Mouse (Mus musculus) liver, embryonic 15.5 days (tissue): ENCODE results near the gene Gm17949. TPM values are rescaled to one million over a fixed set of nuclear protein-coding genes. Genes with fewer than 3 reads are reported as not detected.

ENCODE experiments used
- ATAC-seq: fragments of 200-750 bp; cut with Nextera tagmentation; 2 replicates; pipeline ENCODE4 v1.8.0; 2017; ENCODE audit warnings: moderate number of reproducible peaks, mild to moderate bottlenecking, moderate library complexity; ENCODE audit not compliant: insufficient read depth
- H3K27ac ChIP-seq: fragments of 300-500 bp; sonication (generic); replicated peaks from 2 replicates; pipeline ENCODE4 v1.5.1; 2015; ENCODE audit warnings: mild to moderate bottlenecking, inconsistent platforms
- H3K27me3 ChIP-seq: fragments of 300-500 bp; sonication (generic); 2 replicates; pipeline ENCODE4 v1.6.1; 2015; ENCODE audit warnings: mild to moderate bottlenecking, inconsistent platforms
- H3K36me3 ChIP-seq: fragments of 300-500 bp; sonication (generic); replicated peaks from 2 replicates; pipeline ENCODE4 v1.6.1; 2015; ENCODE audit warnings: moderate library complexity, mild to moderate bottlenecking, inconsistent platforms
- H3K4me1 ChIP-seq: fragments of 300-500 bp; sonication (generic); replicated peaks from 2 replicates; pipeline ENCODE4 v1.6.1; 2015; ENCODE audit warnings: inconsistent platforms
- H3K4me2 ChIP-seq: fragments of 300-500 bp; sonication (generic); 2 replicates; pipeline ENCODE4 v1.6.1; 2015; ENCODE audit warnings: moderate library complexity, mild to moderate bottlenecking, inconsistent platforms
- H3K4me3 ChIP-seq: fragments of 300-500 bp; sonication (generic); replicated peaks from 2 replicates; pipeline ENCODE4 v1.5.1; 2015; ENCODE audit warnings: mild to moderate bottlenecking, inconsistent platforms
- H3K9ac ChIP-seq: fragments of 300-500 bp; sonication (generic); 2 replicates; pipeline ENCODE4 v1.6.1; 2015; ENCODE audit warnings: moderate library complexity, mild to moderate bottlenecking, inconsistent platforms
- H3K9me3 ChIP-seq: fragments of 300-500 bp; sonication (generic); replicated peaks from 2 replicates; pipeline ENCODE4 v1.6.1; 2016; ENCODE audit warnings: inconsistent platforms
- WGBS: fragments of 180-500 bp; shearing (Covaris S2); methylation state at CpG from one replicate; pipeline ENCODE4 v1.1.7; 2015; ENCODE audit warnings: mixed read lengths; ENCODE audit not compliant: insufficient replicate concordance; 5-methylcytosine and 5-hydroxymethylcytosine counted together
- polyA plus RNA-seq: library from polyadenylated mRNA; unstranded; fragments of >200 nt; fragmentation: Nextera tagmentation; extraction: Ambion mirVana; gene quantifications from 2 replicates; pipeline ENCODE4 v1.2.1, GENCODE M21; 2015

The Gm17949 gene
- polyA plus RNA-seq, 1 experiment from 2014 or later, result 0.20 TPM

- Histone ChIP-seq H3K9ac (no peak overlapping the region), H3K4me3 (no peak overlapping the region), H3K36me3 (peaks cover 13% of the 10 kb centered on the region; the same call in 1 of the 2 replicates), H3K9me3 (no peaks in the 10 kb centered on the region), H3K27me3 (peaks cover 37% of the 10 kb centered on the region), H3K4me2 (no peak overlapping the region), H3K27ac (0 out of 2 replicates have a peak overlapping the region, but pooled peaks have one; percentile 24), H3K4me1 (peaks cover 28% of the 10 kb centered on the region)
- ATAC-seq, result peak; percentile 7; the same call in 1 of the 2 replicates
- WGBS, result 56% methylated on average over 3 of the region's 3 CpGs
Observed at GRCm38 (mm10) chr17:57056246-57056645, 45.0 kb downstream of the Gm17949 start.

GRCm38 (mm10) chr17:57058891-57059485 is 47.7 kb downstream of the Gm17949 start, which contains the start of gene Crb3:
Crb3 (plus strand) TSS chr17:57059105.
- no peaks in the 10 kb centered on the region for H3K9me3 ChIP-seq
- ATAC-seq, result no peak
- H3K9ac ChIP-seq, result peak within 1 kb of the TSS; percentile 66
- 5% methylated on average over 19 of the region's 22 CpGs for WGBS
- H3K4me3 ChIP-seq, result peak within 1 kb of the TSS; percentile 64
- peaks cover 63% of the 10 kb centered on the region for H3K27me3 ChIP-seq
- H3K36me3 ChIP-seq, result no peaks in the 10 kb centered on the region
- peaks cover 42% of the 10 kb centered on the region for H3K4me1 ChIP-seq
- peak within 1 kb of the TSS; percentile 91 for H3K4me2 ChIP-seq
- peak within 1 kb of the TSS; percentile 75 for H3K27ac ChIP-seq

GRCm38 (mm10) chr17:57059486-57059977 is 48.3 kb downstream of the Gm17949 start, which contains the start of gene Slc25a23:
Slc25a23 (minus strand) TSS chr17:57059863.
- Histone ChIP-seq H3K27ac (peak within 1 kb of the TSS; percentile 75), H3K9ac (peak within 1 kb of the TSS; percentile 66), H3K4me1 (peaks cover 42% of the 10 kb centered on the region), H3K36me3 (no peaks in the 10 kb centered on the region), H3K9me3 (no peaks in the 10 kb centered on the region), H3K4me3 (peak within 1 kb of the TSS; percentile 64), H3K4me2 (peak within 1 kb of the TSS; percentile 91), H3K27me3 (peaks cover 68% of the 10 kb centered on the region)
- 1% methylated on average over 44 of the region's 45 CpGs for WGBS
- peak; percentile 22 for ATAC-seq

GRCm38 (mm10) chr17:57060231-57060801 is 49.0 kb downstream of the Gm17949 start:
- peaks cover 42% of the 10 kb centered on the region for H3K4me1 ChIP-seq
- H3K9me3 ChIP-seq, result no peaks in the 10 kb centered on the region
- ATAC-seq, result peak; percentile 80
- WGBS, result under 1% methylated on average over 44 of the region's 44 CpGs
- H3K4me3 ChIP-seq, result peak overlapping the region; percentile 64
- H3K27me3 ChIP-seq, result peaks cover 76% of the 10 kb centered on the region
- H3K36me3 ChIP-seq, result no peaks in the 10 kb centered on the region
- peak overlapping the region; percentile 91 for H3K4me2 ChIP-seq
- peak overlapping the region; percentile 75 for H3K27ac ChIP-seq
- H3K9ac ChIP-seq, result peak overlapping the region; percentile 66

- 29% methylated on average over 10 of the region's 10 CpGs for WGBS
- Histone ChIP-seq H3K4me3 (peak overlapping the region; percentile 64), H3K27ac (no peak overlapping the region)
Observed at GRCm38 (mm10) chr17:57061069-57061468, 49.8 kb downstream of the Gm17949 start.

GRCm38 (mm10) chr17:57062011-57062521 is 50.8 kb downstream of the Gm17949 start:
- no peaks in the 10 kb centered on the region for H3K9me3 ChIP-seq
- WGBS, result 2% methylated on average over 39 of the region's 39 CpGs
- H3K4me1 ChIP-seq, result peaks cover 51% of the 10 kb centered on the region
- ATAC-seq, result peak; percentile 17; the same call in 1 of the 2 replicates
- peak overlapping the region; percentile 50 for H3K4me3 ChIP-seq
- peaks cover 79% of the 10 kb centered on the region for H3K27me3 ChIP-seq
- H3K9ac ChIP-seq, result 0 out of 2 replicates have a peak overlapping the region, but pooled peaks have one; percentile 6
- H3K27ac ChIP-seq, result no peak overlapping the region; the same call in 1 of the 2 replicates
- H3K36me3 ChIP-seq, result no peaks in the 10 kb centered on the region
- peak overlapping the region; percentile 60 for H3K4me2 ChIP-seq

More at GRCm38 (mm10) chr17:57061069-57061468, 49.8 kb downstream of the Gm17949 start:
- H3K36me3 ChIP-seq, result no peaks in the 10 kb centered on the region
- H3K27me3 ChIP-seq, result peaks cover 79% of the 10 kb centered on the region
- H3K4me1 ChIP-seq, result peaks cover 42% of the 10 kb centered on the region
- H3K4me2 ChIP-seq, result peak overlapping the region; percentile 91
- no peak for ATAC-seq
- no peaks in the 10 kb centered on the region for H3K9me3 ChIP-seq
- H3K9ac ChIP-seq, result no peak overlapping the region

GRCm38 (mm10) chr17:57062548-57062947 is 51.3 kb downstream of the Gm17949 start:
- Histone ChIP-seq H3K27ac (no peak overlapping the region; the same call in 1 of the 2 replicates), H3K4me1 (peaks cover 53% of the 10 kb centered on the region), H3K27me3 (peaks cover 79% of the 10 kb centered on the region), H3K9me3 (no peaks in the 10 kb centered on the region), H3K36me3 (no peaks in the 10 kb centered on the region), H3K9ac (0 out of 2 replicates have a peak overlapping the region, but pooled peaks have one; percentile 6), H3K4me2 (peak overlapping the region; percentile 60), H3K4me3 (peak overlapping the region; percentile 50)
- ATAC-seq, result no peak
- 4% methylated on average over 22 of the region's 22 CpGs for WGBS

GRCm38 (mm10) chr17:57063031-57063430 is 51.8 kb downstream of the Gm17949 start:
- H3K9ac ChIP-seq, result 0 out of 2 replicates have a peak overlapping the region, but pooled peaks have one; percentile 6
- ATAC-seq, result no peak
- peaks cover 74% of the 10 kb centered on the region for H3K27me3 ChIP-seq
- H3K4me2 ChIP-seq, result peak overlapping the region; percentile 42
- no peaks in the 10 kb centered on the region for H3K36me3 ChIP-seq
- 32% methylated on average over 8 of the region's 8 CpGs for WGBS
- peaks cover 51% of the 10 kb centered on the region for H3K4me1 ChIP-seq
- no peak overlapping the region for H3K27ac ChIP-seq
- peak overlapping the region; percentile 50 for H3K4me3 ChIP-seq
- no peaks in the 10 kb centered on the region for H3K9me3 ChIP-seq

- no peak overlapping the region for H3K27ac ChIP-seq
- peaks cover 19% of the 10 kb centered on the region for H3K4me1 ChIP-seq
- 31% methylated on average over 5 of the region's 5 CpGs for WGBS
- H3K4me3 ChIP-seq, result no peak overlapping the region
- no peak overlapping the region for H3K9ac ChIP-seq
- ATAC-seq, result no peak
- no peaks in the 10 kb centered on the region for H3K36me3 ChIP-seq
- peaks cover 40% of the 10 kb centered on the region for H3K27me3 ChIP-seq
- H3K4me2 ChIP-seq, result no peak overlapping the region
- H3K9me3 ChIP-seq, result no peaks in the 10 kb centered on the region
Observed at GRCm38 (mm10) chr17:57066908-57067307, 55.6 kb downstream of the Gm17949 start.

- Histone ChIP-seq H3K4me3 (no peak overlapping the region), H3K36me3 (no peaks in the 10 kb centered on the region), H3K27ac (no peak overlapping the region), H3K4me1 (peaks cover 11% of the 10 kb centered on the region), H3K27me3 (peaks cover 12% of the 10 kb centered on the region), H3K9me3 (no peaks in the 10 kb centered on the region), H3K9ac (no peak overlapping the region), H3K4me2 (no peak overlapping the region)
- 27% methylated on average over 9 of the region's 9 CpGs for WGBS
- ATAC-seq, result no peak
Observed at GRCm38 (mm10) chr17:57070272-57070671, 59.0 kb downstream of the Gm17949 start.

GRCm38 (mm10) chr17:57070699-57071098 is 59.4 kb downstream of the Gm17949 start:
- WGBS, result 18% methylated on average over 11 of the region's 11 CpGs
- peaks cover 9% of the 10 kb centered on the region; the same call in 1 of the 2 replicates for H3K27me3 ChIP-seq
- no peak overlapping the region for H3K4me3 ChIP-seq
- H3K9me3 ChIP-seq, result no peaks in the 10 kb centered on the region
- ATAC-seq, result no peak
- H3K4me2 ChIP-seq, result no peak overlapping the region
- H3K36me3 ChIP-seq, result no peaks in the 10 kb centered on the region
- no peak overlapping the region for H3K9ac ChIP-seq
- no peak overlapping the region for H3K27ac ChIP-seq
- peaks cover 11% of the 10 kb centered on the region for H3K4me1 ChIP-seq
